Mouse (Mus musculus): ENCODE measurements around the gene Lrrc7.

DNA sequence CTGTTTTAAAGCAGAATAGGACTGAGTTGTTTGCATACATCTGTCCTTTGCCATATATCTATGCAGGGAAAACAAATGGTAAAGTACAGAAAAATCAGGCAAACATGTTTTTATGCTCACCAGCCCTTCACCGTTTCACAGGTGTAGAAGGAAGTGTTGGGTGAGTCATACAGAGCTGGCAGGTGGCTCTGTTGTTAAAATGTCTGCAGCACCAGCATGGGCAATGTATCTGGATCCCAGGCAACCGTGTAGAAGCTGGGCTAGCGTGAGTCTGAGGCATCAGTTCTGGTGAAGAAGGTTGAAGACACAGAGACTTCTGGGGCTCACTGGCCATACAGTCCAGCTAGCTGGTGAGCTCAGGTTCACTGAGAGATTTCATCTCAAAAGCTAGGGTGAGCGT lies 468.1 kb downstream of the Lrrc7 start:
- TF ChIP-seq CTCF (IDR thresholded peaks at IDR 0.05; ENCODE audit: low read depth) (no peak), EP300 (optimal IDR thresholded peaks at IDR 0.05) (no peak)
